Mouse (Mus musculus): Measurements from ENCODE around the gene Pfn4. TPM values are rescaled to one million over a fixed set of nuclear protein-coding genes. Genes with fewer than 3 reads are reported as not detected.

Gene Pfn4
- 1.0 to 2.0 TPM (median 1.8 TPM) in 4 replicates for total RNA-seq (2023)

GRCm38 (mm10) chr12:4768492-4769332 is at the start of gene Pfn4, which contains the start of gene Fam228b:
TSS of gene Pfn4 (plus strand) at chr12:4769022.
TSS of gene Fam228b (minus strand) at chr12:4769267.

GRCm38 (mm10) chr12:4738031-4738576 is 30.7 kb upstream of the Pfn4 start, which contains the start of gene Fam228a:
TSS of gene Fam228a (minus strand) at chr12:4738430.

DNA sequence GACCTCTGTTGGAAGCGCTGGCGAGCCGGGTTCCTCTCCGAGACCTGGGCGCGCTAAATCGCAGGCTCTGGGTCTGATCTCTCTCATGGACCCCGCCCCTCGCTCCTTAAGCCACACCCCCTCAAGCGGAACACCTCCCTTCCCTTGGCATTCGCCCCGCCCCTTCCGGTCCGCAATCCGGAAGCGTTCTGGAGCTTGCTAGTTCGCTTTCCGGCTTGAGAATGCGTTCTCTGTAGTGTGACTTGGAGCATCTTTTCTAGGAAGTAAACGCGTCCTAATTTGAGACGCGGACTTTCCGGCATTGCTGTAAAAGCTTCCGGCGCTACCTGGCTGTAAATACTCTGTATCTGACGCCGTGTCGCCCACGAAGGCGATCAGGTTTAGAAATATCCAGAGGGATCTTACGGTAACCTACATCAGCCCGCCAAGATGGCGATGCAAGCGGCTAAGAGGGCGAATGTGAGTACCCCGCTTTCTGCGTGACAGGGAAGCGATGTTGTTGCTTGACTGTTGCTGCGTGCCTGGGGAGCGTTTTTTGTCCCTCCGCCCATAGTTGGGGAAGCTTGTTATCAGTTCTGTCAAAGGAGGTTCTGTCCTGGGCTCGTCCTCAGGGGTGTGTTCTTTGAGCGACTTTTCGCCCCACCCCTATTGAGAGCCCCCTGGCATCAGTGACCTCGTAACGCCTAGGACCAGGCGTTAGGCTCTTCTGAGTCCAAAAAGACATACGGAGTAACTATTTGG is 48.7 kb downstream of the Pfn4 start, which contains the start of gene Sf3b6:
Sf3b6 (plus strand) TSS at position 184 of the 741 bp plus-strand sequence.

Other genes starting within 250 kb of the Pfn4 start
- 359 to 373 TPM (median 364 TPM) in 4 replicates for gene Itsn2, start 176.4 kb upstream of the Pfn4 start, total RNA-seq (2023)
- not detected in 4 replicates for gene Gm3625, start 176.1 kb upstream of the Pfn4 start, total RNA-seq (2023)
- 0.42 TPM in 1 of 4 replicates, not detected in the others for gene Fam228a, start 30.6 kb upstream of the Pfn4 start, total RNA-seq (2023)
- gene Fam228b, start 245 bp downstream of the Pfn4 start, total RNA-seq (2023): 3.8 to 11.4 TPM (median 9.1 TPM) in 4 replicates
- gene Sf3b6, start 48.5 kb downstream of the Pfn4 start, total RNA-seq (2023): 113 to 135 TPM (median 126 TPM) in 4 replicates
- not detected in 4 replicates for gene Fkbp1b, start 72.6 kb downstream of the Pfn4 start, total RNA-seq (2023)
- gene Wdcp, start 74.3 kb downstream of the Pfn4 start, total RNA-seq (2023): 12.5 to 16.5 TPM (median 15.7 TPM) in 4 replicates
- 2.3 to 3.3 TPM (median 2.5 TPM) in 4 replicates for gene Mfsd2b, start 105.3 kb downstream of the Pfn4 start, total RNA-seq (2023)
- 27.9 to 32.3 TPM (median 30.5 TPM) in 4 replicates for gene Ubxn2a, start 138.7 kb downstream of the Pfn4 start, total RNA-seq (2023)
- gene Atad2b, start 148.3 kb downstream of the Pfn4 start, total RNA-seq (2023): 79.1 to 88.1 TPM (median 83.0 TPM) in 4 replicates